Mouse (Mus musculus): ENCODE results near the gene Styxl1. TPM values are rescaled to one million over a fixed set of nuclear protein-coding genes. Genes with fewer than 3 reads are reported as not detected.

The Styxl1 gene
- polyA plus RNA-seq, 1 experiment from 2014 or later = 0.63 TPM

DNA sequence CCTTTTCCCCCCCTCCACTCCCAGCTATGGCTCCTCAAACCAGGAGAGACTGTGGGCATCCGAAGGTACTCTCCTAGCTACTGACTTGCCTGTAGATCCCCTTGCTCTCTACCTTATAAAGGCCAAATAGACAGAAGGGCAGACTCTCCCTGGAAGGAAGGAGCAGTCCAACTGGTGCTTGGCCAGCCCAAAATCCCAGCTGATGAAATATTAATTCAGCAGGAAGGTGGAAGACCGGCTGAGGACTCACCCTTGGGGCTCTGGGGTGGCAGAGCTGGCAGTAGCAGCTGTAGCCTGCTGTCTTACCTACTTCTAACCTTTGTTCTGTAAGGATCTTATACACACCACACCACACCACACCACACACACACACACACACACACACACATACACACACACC, 26.6 kb upstream of the Styxl1 start:
- no peak for ATAC-seq (ENCODE audit: low FRiP score, low TSS enrichment)
- 0 out of 2 replicates have a peak, but pooled peaks cover 3% of the 10 kb centered on the region for H3K36me3 ChIP-seq (ENCODE audit: control insufficient read depth, insufficient read depth, low read length)
- no peak overlapping the region for H3K4me2 ChIP-seq (ENCODE audit: low read length)
- peaks cover 44% of the 10 kb centered on the region for H3K4me1 ChIP-seq (ENCODE audit: control insufficient read depth, insufficient read depth, low read length)
- H3K27ac ChIP-seq (replicated peaks; ENCODE audit: low read depth, low read length) = peak overlapping the region; percentile 73
- no peaks in the 10 kb centered on the region for H3K27me3 ChIP-seq (ENCODE audit: control insufficient read depth, insufficient read depth, low read length)
- WGBS = 44% methylated on average over 2 of the region's 2 CpGs
- H3K9me3 ChIP-seq (ENCODE audit: control insufficient read depth, low read length) = no peaks in the 10 kb centered on the region
- DNase-seq = peak; percentile 45
- no peak overlapping the region for H3K4me3 ChIP-seq (replicated peaks; ENCODE audit: low read depth, low read length)
- no peak overlapping the region for H3K9ac ChIP-seq (replicated peaks; ENCODE audit: low read length)

- H3K4me1 ChIP-seq (ENCODE audit: control insufficient read depth, insufficient read depth, low read length) = peaks cover 40% of the 10 kb centered on the region
- no peaks in the 10 kb centered on the region for H3K9me3 ChIP-seq (ENCODE audit: control insufficient read depth, low read length)
- WGBS = 82% methylated on average over 4 of the region's 4 CpGs
- H3K4me2 ChIP-seq (ENCODE audit: low read length) = no peak overlapping the region
- ATAC-seq (ENCODE audit: low FRiP score, low TSS enrichment) (no peak), DNase-seq (no peak)
- H3K4me3 ChIP-seq (replicated peaks; ENCODE audit: low read depth, low read length) = no peak overlapping the region
- H3K27me3 ChIP-seq (ENCODE audit: control insufficient read depth, insufficient read depth, low read length) = no peaks in the 10 kb centered on the region
- no peak overlapping the region for H3K9ac ChIP-seq (replicated peaks; ENCODE audit: low read length)
- no peak overlapping the region for H3K27ac ChIP-seq (replicated peaks; ENCODE audit: low read depth, low read length)
- H3K36me3 ChIP-seq (ENCODE audit: control insufficient read depth, insufficient read depth, low read length) = no peaks in the 10 kb centered on the region
These were observed 25.5 kb upstream of the Styxl1 start for GRCm38 (mm10) chr5:135803676-135804075.

DNA sequence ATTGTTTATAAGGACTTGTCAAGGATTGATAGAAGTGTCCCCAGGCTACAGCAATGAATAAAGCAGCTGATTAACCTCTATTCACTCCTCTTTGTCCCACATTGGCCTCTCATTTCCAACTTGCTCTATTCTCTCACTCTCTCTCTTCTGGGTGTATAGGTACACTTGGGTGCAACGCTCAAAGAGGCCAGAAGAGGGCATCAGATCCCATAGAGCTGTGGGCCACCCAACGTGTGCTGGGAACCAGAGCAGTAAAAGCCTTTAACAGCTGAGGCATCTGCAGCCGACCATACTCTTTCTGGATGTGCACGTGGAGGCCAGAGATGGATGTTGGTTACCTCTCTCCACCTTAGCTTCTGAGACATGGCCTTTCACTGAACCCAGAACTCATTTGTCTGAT, 24.9 kb upstream of the Styxl1 start:
- no peaks in the 10 kb centered on the region for H3K27me3 ChIP-seq (ENCODE audit: control insufficient read depth, insufficient read depth, low read length)
- H3K27ac ChIP-seq (replicated peaks; ENCODE audit: low read depth, low read length) = no peak overlapping the region
- H3K36me3 ChIP-seq (ENCODE audit: control insufficient read depth, insufficient read depth, low read length) = no peaks in the 10 kb centered on the region
- H3K4me2 ChIP-seq (ENCODE audit: low read length) = no peak overlapping the region
- H3K4me3 ChIP-seq (replicated peaks; ENCODE audit: low read depth, low read length) = no peak overlapping the region
- peaks cover 36% of the 10 kb centered on the region for H3K4me1 ChIP-seq (ENCODE audit: control insufficient read depth, insufficient read depth, low read length)
- WGBS = 63% methylated on average over 4 of the region's 4 CpGs
- DNase-seq = no peak
- no peak for ATAC-seq (ENCODE audit: low FRiP score, low TSS enrichment)
- no peaks in the 10 kb centered on the region for H3K9me3 ChIP-seq (ENCODE audit: control insufficient read depth, low read length)
- no peak overlapping the region for H3K9ac ChIP-seq (replicated peaks; ENCODE audit: low read length)

GRCm38 (mm10) chr5:135802641-135803040, 24.5 kb upstream of the Styxl1 start:
- 95% methylated on average over 8 of the region's 8 CpGs for WGBS
- H3K9ac ChIP-seq (replicated peaks; ENCODE audit: low read length) = no peak overlapping the region
- ATAC-seq (ENCODE audit: low FRiP score, low TSS enrichment) (no peak), DNase-seq (no peak)
- H3K27me3 ChIP-seq (ENCODE audit: control insufficient read depth, insufficient read depth, low read length) = no peaks in the 10 kb centered on the region
- no peaks in the 10 kb centered on the region for H3K36me3 ChIP-seq (ENCODE audit: control insufficient read depth, insufficient read depth, low read length)
- no peaks in the 10 kb centered on the region for H3K9me3 ChIP-seq (ENCODE audit: control insufficient read depth, low read length)
- H3K4me2 ChIP-seq (ENCODE audit: low read length) = no peak overlapping the region
- no peak overlapping the region for H3K4me3 ChIP-seq (replicated peaks; ENCODE audit: low read depth, low read length)
- no peak overlapping the region for H3K27ac ChIP-seq (replicated peaks; ENCODE audit: low read depth, low read length)
- H3K4me1 ChIP-seq (ENCODE audit: control insufficient read depth, insufficient read depth, low read length) = peaks cover 32% of the 10 kb centered on the region

- H3K36me3 ChIP-seq (ENCODE audit: control insufficient read depth, insufficient read depth, low read length) = no peaks in the 10 kb centered on the region
- no peak overlapping the region for H3K4me3 ChIP-seq (replicated peaks; ENCODE audit: low read depth, low read length)
- H3K9me3 ChIP-seq (ENCODE audit: control insufficient read depth, low read length) = no peaks in the 10 kb centered on the region
- H3K4me2 ChIP-seq (ENCODE audit: low read length) = no peak overlapping the region
- 1% methylated on average over 6 of the region's 6 CpGs for WGBS
- peak; percentile 62; the same call in 1 of the 2 replicates for ATAC-seq (ENCODE audit: low FRiP score, low TSS enrichment)
- peak overlapping the region; percentile 32; the same call in 1 of the 2 replicates for H3K9ac ChIP-seq (replicated peaks; ENCODE audit: low read length)
- H3K27ac ChIP-seq (replicated peaks; ENCODE audit: low read depth, low read length) = peak overlapping the region; percentile 75
- peaks cover 22% of the 10 kb centered on the region for H3K4me1 ChIP-seq (ENCODE audit: control insufficient read depth, insufficient read depth, low read length)
- H3K27me3 ChIP-seq (ENCODE audit: control insufficient read depth, insufficient read depth, low read length) = no peaks in the 10 kb centered on the region
- peak; percentile 68 for DNase-seq
These were observed 22.7 kb upstream of the Styxl1 start for GRCm38 (mm10) chr5:135800927-135801326.

- H3K27me3 ChIP-seq (ENCODE audit: control insufficient read depth, insufficient read depth, low read length) = no peaks in the 10 kb centered on the region
- H3K9me3 ChIP-seq (ENCODE audit: control insufficient read depth, low read length) = no peaks in the 10 kb centered on the region
- 44% methylated on average over 4 of the region's 4 CpGs for WGBS
- DNase-seq = peak; percentile 47
- H3K4me2 ChIP-seq (ENCODE audit: low read length) = no peak overlapping the region
- no peak for ATAC-seq (ENCODE audit: low FRiP score, low TSS enrichment)
- peaks cover 20% of the 10 kb centered on the region for H3K4me1 ChIP-seq (ENCODE audit: control insufficient read depth, insufficient read depth, low read length)
- H3K9ac ChIP-seq (replicated peaks; ENCODE audit: low read length) = no peak overlapping the region
- H3K27ac ChIP-seq (replicated peaks; ENCODE audit: low read depth, low read length) = no peak overlapping the region
- no peak overlapping the region for H3K4me3 ChIP-seq (replicated peaks; ENCODE audit: low read depth, low read length)
- H3K36me3 ChIP-seq (ENCODE audit: control insufficient read depth, insufficient read depth, low read length) = no peaks in the 10 kb centered on the region
These were observed 21.6 kb upstream of the Styxl1 start for GRCm38 (mm10) chr5:135799746-135800145.

GRCm38 (mm10) chr5:135794859-135795181, 16.6 kb upstream of the Styxl1 start:
- peak overlapping the region; percentile 40 for H3K4me2 ChIP-seq (ENCODE audit: low read length)
- 5% methylated on average over 5 of the region's 5 CpGs for WGBS
- no peak overlapping the region; the same call in 1 of the 2 replicates for H3K9ac ChIP-seq (replicated peaks; ENCODE audit: low read length)
- DNase-seq (no peak), ATAC-seq (ENCODE audit: low FRiP score, low TSS enrichment) (no peak)
- peak overlapping the region; percentile 88 for H3K27ac ChIP-seq (replicated peaks; ENCODE audit: low read depth, low read length)
- H3K36me3 ChIP-seq (ENCODE audit: control insufficient read depth, insufficient read depth, low read length) = peaks cover 25% of the 10 kb centered on the region
- no peaks in the 10 kb centered on the region for H3K9me3 ChIP-seq (ENCODE audit: control insufficient read depth, low read length)
- H3K4me1 ChIP-seq (ENCODE audit: control insufficient read depth, insufficient read depth, low read length) = peaks cover 12% of the 10 kb centered on the region; the same call in 1 of the 2 replicates
- H3K4me3 ChIP-seq (replicated peaks; ENCODE audit: low read depth, low read length) = no peak overlapping the region
- no peaks in the 10 kb centered on the region for H3K27me3 ChIP-seq (ENCODE audit: control insufficient read depth, insufficient read depth, low read length)

- WGBS = 9% methylated on average over 20 of the region's 20 CpGs
- peak; percentile 90 for ATAC-seq (ENCODE audit: low FRiP score, low TSS enrichment)
- H3K4me1 ChIP-seq (ENCODE audit: control insufficient read depth, insufficient read depth, low read length) = peaks cover 12% of the 10 kb centered on the region; the same call in 1 of the 2 replicates
These were observed 16.0 kb upstream of the Styxl1 start for GRCm38 (mm10) chr5:135793996-135794858.

GRCm38 (mm10) chr5:135782901-135783300, 4.7 kb upstream of the Styxl1 start:
- Histone ChIP-seq H3K9me3 (ENCODE audit: control insufficient read depth, low read length) (no peaks in the 10 kb centered on the region), H3K36me3 (ENCODE audit: control insufficient read depth, insufficient read depth, low read length) (peaks cover 62% of the 10 kb centered on the region), H3K4me1 (ENCODE audit: control insufficient read depth, insufficient read depth, low read length) (peaks cover 12% of the 10 kb centered on the region), H3K27ac (replicated peaks; ENCODE audit: low read depth, low read length) (no peak overlapping the region), H3K4me2 (ENCODE audit: low read length) (no peak overlapping the region), H3K4me3 (replicated peaks; ENCODE audit: low read depth, low read length) (no peak overlapping the region), H3K27me3 (ENCODE audit: control insufficient read depth, insufficient read depth, low read length) (no peaks in the 10 kb centered on the region), H3K9ac (replicated peaks; ENCODE audit: low read length) (no peak overlapping the region)
- DNase-seq = no peak
- WGBS = 98% methylated on average over 4 of the region's 4 CpGs
- ATAC-seq (ENCODE audit: low FRiP score, low TSS enrichment) = no peak

More at GRCm38 (mm10) chr5:135793996-135794858, 16.0 kb upstream of the Styxl1 start:
- no peak overlapping the region; the same call in 1 of the 2 replicates for H3K9ac ChIP-seq (replicated peaks; ENCODE audit: low read length)
- peak; percentile 95 for DNase-seq
- no peaks in the 10 kb centered on the region for H3K9me3 ChIP-seq (ENCODE audit: control insufficient read depth, low read length)
- H3K4me3 ChIP-seq (replicated peaks; ENCODE audit: low read depth, low read length) = 0 out of 2 replicates have a peak overlapping the region, but pooled peaks have one; percentile 13
- H3K27ac ChIP-seq (replicated peaks; ENCODE audit: low read depth, low read length) = peak overlapping the region; percentile 88
- no peaks in the 10 kb centered on the region for H3K27me3 ChIP-seq (ENCODE audit: control insufficient read depth, insufficient read depth, low read length)
- H3K4me2 ChIP-seq (ENCODE audit: low read length) = peak overlapping the region; percentile 40
- peaks cover 31% of the 10 kb centered on the region for H3K36me3 ChIP-seq (ENCODE audit: control insufficient read depth, insufficient read depth, low read length)
